Mouse (Mus musculus) liver, postnatal 0 days (tissue): ENCODE results near the gene Bcap31.

ENCODE experiments used
- CTCF ChIP-seq: sonication (generic); IDR thresholded peaks from 2 replicates; pipeline ENCODE4 v1.5.1; 2016; ENCODE audit warnings: antibody characterized with exemption, low read depth
- EP300 ChIP-seq: IDR thresholded peaks from 2 replicates; pipeline ENCODE4 v1.6.1; 2016; ENCODE audit warnings: antibody characterized with exemption, low read depth, mild to moderate bottlenecking

DNA sequence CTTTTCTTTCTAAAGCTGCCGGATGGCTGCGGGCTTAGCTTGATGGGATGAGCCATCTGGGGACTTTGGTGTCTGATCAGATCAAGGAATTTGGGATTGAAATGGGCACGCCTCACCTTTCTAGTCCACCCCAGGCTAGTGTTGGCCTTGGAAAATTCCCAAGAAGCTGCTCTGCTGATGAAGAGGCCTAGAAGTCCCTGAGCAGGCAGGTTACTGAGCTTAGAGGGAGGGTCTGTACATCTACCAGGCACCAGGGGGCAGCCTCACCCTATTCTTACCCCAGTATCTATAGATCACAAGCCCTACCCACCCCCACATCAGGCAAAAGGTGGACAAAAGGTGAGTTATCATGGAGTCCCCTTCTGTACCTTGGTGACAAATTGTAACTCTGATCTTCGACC, 43.9 kb downstream of the Bcap31 start:
- peak; percentile 62 for TF ChIP-seq CTCF
- no peak for TF ChIP-seq EP300
